Mouse (Mus musculus): ENCODE results near the gene Cep152.

DNA sequence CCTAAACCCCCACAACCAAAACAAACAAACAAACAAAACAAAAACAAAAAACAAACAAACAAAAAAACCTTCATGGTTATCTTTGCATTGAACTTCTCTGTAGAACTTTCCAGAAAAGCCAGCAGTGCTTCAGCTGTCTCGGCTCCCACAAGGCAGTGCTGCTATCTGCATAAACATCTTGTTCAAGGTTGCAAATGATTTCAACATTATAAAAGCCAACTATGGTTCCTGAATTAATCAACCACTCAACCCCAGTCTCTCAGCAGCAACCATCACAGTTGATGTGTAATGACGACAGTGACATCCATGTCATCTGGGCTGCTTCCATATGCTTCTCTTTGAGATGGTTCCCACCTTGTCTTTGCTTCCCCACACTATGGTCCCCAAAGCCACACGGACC, 85.3 kb downstream of the Cep152 start:
- no peak for TF ChIP-seq POLR2A (IDR thresholded peaks at IDR 0.05; ENCODE audit: extremely low read depth, insufficient read depth, low read length)
- TF ChIP-seq CTCF (IDR thresholded peaks at IDR 0.05; ENCODE audit: extremely low read depth, insufficient read depth, low read length), result no peak

Measured in cortical plate, adult 2 months (tissue).